Mouse (Mus musculus) thymus, adult 2 months (tissue): Measurements from ENCODE around the gene Hacl1.

Source experiments
- CTCF ChIP-seq: fragments of 200-500 bp; IDR thresholded peaks from 2 replicates; pipeline ENCODE4 v1.5.1; 2012; ENCODE audit warnings: mild to moderate bottlenecking, control low read depth, low read length, moderate library complexity, borderline replicate concordance; ENCODE audit not compliant: control insufficient read depth, poor library complexity, insufficient read depth; ENCODE audit errors: extremely low read depth
- POLR2A ChIP-seq: fragments of 200-500 bp; IDR thresholded peaks from 2 replicates; pipeline ENCODE4 v1.6.1; 2012; ENCODE audit warnings: mild to moderate bottlenecking, low read length, control low read depth, moderate library complexity; ENCODE audit not compliant: control insufficient read depth, poor library complexity, insufficient read depth; ENCODE audit errors: extremely low read depth

GRCm38 (mm10) chr14:31560886-31561285 lies 80.2 kb downstream of the Hacl1 start:
- TF ChIP-seq CTCF, result no peak
- TF ChIP-seq POLR2A, result no peak
